Mouse (Mus musculus) bone marrow macrophage, adult 2 months (primary cell): ENCODE results near the gene Oosp2.

Experiments used
- CTCF ChIP-seq: IDR thresholded peaks from 2 replicates; pipeline ENCODE4 v1.5.1; 2012; ENCODE audit warnings: low read depth, mild to moderate bottlenecking, low read length, moderate library complexity
- POLR2A ChIP-seq: IDR thresholded peaks from 2 replicates; pipeline ENCODE4 v1.6.1; 2012; ENCODE audit warnings: mild to moderate bottlenecking, low read depth, low read length, borderline replicate concordance

DNA sequence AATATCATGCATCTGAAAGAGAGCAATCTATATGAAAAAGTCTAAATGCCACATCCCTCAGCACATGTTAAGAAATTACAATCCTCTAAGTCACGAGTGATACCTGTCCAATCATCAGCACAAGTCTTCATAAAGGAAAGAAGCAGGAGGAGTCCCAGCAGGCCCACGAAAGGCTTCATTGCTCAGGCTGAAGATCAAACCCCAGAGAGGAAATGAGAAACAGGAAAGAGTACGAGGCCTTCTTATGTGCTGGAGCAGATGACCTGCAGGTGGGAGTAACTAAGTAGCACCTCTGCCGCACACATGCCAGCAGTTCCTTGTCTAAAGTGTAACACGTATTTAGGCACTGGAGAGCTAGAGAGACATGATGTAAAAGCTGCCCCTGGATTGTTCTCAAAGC, 30.5 kb upstream of the Oosp2 start, which contains the start of gene Oosp1:
- TF ChIP-seq CTCF (no peak), POLR2A (no peak)
